Mouse (Mus musculus): ENCODE data around the gene Vstm2a. TPM values are rescaled to one million over a fixed set of nuclear protein-coding genes. Genes with fewer than 3 reads are reported as not detected.

The Vstm2a gene
- total RNA-seq, 2 experiments from 2014 or later = 0.21 to 1.1 TPM

GRCm38 (mm10) chr11:16439548-16440251 lies 182.2 kb downstream of the Vstm2a start:
- no peak for DNase-seq
